Mouse (Mus musculus) hindbrain, embryonic 10.5 days (tissue): ENCODE measurements around the gene Gm3298. TPM values are rescaled to one million over a fixed set of nuclear protein-coding genes. Genes with fewer than 3 reads are reported as not detected.
"Not testable (repeated sequence)": the region's sequence is repeated elsewhere in the genome, so short reads cannot be mapped to it uniquely, and the experiment has no call there.

ENCODE experiments used
- DNase-seq: peaks from one replicate; pipeline ENCODE4 v3.0.0-alpha.2; 2017; ENCODE audit warnings: low spot score
- H3K27ac ChIP-seq: fragments of 300-500 bp; sonication (generic); 2 replicates; pipeline ENCODE4 v1.5.1; 2016; ENCODE audit warnings: mild to moderate bottlenecking, moderate library complexity
- H3K27me3 ChIP-seq: fragments of 300-500 bp; sonication (generic); 2 replicates; pipeline ENCODE4 v1.6.1; 2016; ENCODE audit warnings: mild to moderate bottlenecking; ENCODE audit not compliant: poor library complexity, insufficient read depth, severe bottlenecking
- H3K36me3 ChIP-seq: fragments of 300-500 bp; sonication (generic); 2 replicates; pipeline ENCODE4 v1.6.1; 2016; ENCODE audit warnings: mild to moderate bottlenecking, moderate library complexity
- H3K4me1 ChIP-seq: fragments of 300-500 bp; sonication (generic); replicated peaks from 2 replicates; pipeline ENCODE4 v1.6.1; 2016; ENCODE audit warnings: mild to moderate bottlenecking
- H3K4me3 ChIP-seq: fragments of 300-500 bp; sonication (generic); 2 replicates; pipeline ENCODE4 v1.5.1; 2016; ENCODE audit warnings: mild to moderate bottlenecking, moderate library complexity
- H3K9me3 ChIP-seq: fragments of 300-500 bp; sonication (generic); 2 replicates; pipeline ENCODE4 v1.6.1; 2016; ENCODE audit warnings: mild to moderate bottlenecking, moderate library complexity
- WGBS: fragments of 180-500 bp; shearing (Covaris S2); methylation state at CpG from one replicate; pipeline ENCODE4 v1.1.7; 2016; 5-methylcytosine and 5-hydroxymethylcytosine counted together
- polyA plus RNA-seq: library from polyadenylated mRNA; unstranded; fragments of >200 nt; fragmentation: Nextera tagmentation; extraction: Ambion mirVana; gene quantifications from 2 replicates; pipeline ENCODE4 v1.2.1, GENCODE M21; 2016

Gm3298 gene
- polyA plus RNA-seq = not detected in 2 replicates

DNA sequence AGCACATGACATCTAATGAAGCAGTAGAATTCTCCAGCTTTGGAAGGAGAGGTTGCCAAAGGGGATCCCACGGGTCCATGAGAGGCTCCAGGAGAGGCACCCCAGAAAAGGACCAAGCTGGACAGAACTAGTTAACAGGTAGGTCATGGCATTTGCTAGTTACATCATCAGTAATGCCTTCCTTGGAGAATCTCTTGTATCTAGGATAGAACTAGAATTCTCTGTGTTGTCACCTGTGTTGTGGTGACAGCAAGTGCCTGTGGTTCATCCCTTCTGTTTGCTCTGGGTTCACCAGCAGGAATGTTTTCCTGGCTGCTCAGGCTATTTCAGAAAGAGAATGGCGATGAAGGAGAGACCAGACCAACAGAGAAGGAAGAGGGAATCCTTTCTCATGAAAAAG is at the start of gene Gm3298:
Gene Gm3298, plus strand, starts transcription at position 301 of the 400 bp plus-strand sequence.
- H3K27ac ChIP-seq, DNase-seq, H3K36me3 ChIP-seq, H3K27me3 ChIP-seq, H3K4me1 ChIP-seq, H3K9me3 ChIP-seq, H3K4me3 ChIP-seq: not testable (repeated sequence)
- WGBS = 88% methylated on average over 1 of the region's 2 CpGs

GRCm38 (mm10) chr14:4983635-4984034 is 32.1 kb upstream of the Gm3298 start, which contains the start of gene Gm8297:
Gene Gm8297, plus strand, starts transcription at chr14:4983935.
- not testable (repeated sequence) for H3K36me3 ChIP-seq, H3K27ac ChIP-seq, H3K4me3 ChIP-seq, DNase-seq, H3K27me3 ChIP-seq, H3K4me1 ChIP-seq, H3K9me3 ChIP-seq

DNA sequence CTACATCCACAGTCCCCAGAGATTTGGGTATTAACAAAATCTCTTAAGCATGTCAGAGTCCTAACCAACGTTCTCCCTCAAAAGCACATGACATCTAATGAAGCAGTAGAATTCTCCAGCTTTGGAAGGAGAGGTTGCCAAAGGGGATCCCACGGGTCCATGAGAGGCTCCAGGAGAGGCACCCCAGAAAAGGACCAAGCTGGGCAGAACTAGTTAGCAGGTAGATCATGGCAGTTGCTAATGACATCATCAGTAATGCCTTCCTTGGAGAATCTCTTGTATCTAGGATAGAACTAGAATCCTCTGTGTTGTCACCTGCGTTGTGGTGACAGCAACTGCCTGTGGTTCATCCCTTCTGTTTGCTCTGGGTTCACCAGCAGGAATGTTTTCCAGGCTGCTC is 34.6 kb downstream of the Gm3298 start, which contains the start of gene 4930555G01Rik:
Gene 4930555G01Rik, plus strand, starts transcription at position 301 of the 400 bp plus-strand sequence.
- DNase-seq, H3K4me3 ChIP-seq, H3K9me3 ChIP-seq, H3K4me1 ChIP-seq, H3K27ac ChIP-seq, H3K36me3 ChIP-seq, H3K27me3 ChIP-seq: not testable (repeated sequence)
- no CpG with 5 or more reads among the region's 3 CpGs for WGBS

Other genes starting within 250 kb of the Gm3298 start
- gene Gm9602, start 239.6 kb upstream of the Gm3298 start, polyA plus RNA-seq = not detected in 2 replicates
- gene Gm3269, start 177.8 kb upstream of the Gm3298 start, polyA plus RNA-seq = not detected in 2 replicates
- gene Gm3264, start 160.3 kb upstream of the Gm3298 start, polyA plus RNA-seq = 0.24 and 0.60 TPM in 2 replicates
- not detected in 2 replicates for gene Gm3278, start 123.5 kb upstream of the Gm3298 start, polyA plus RNA-seq
- not detected in 2 replicates for gene Gm8297, start 32.0 kb upstream of the Gm3298 start, polyA plus RNA-seq
- gene 4930555G01Rik, start 34.7 kb downstream of the Gm3298 start, polyA plus RNA-seq = not detected in 2 replicates
- gene Gm8281, start 55.1 kb downstream of the Gm3298 start, polyA plus RNA-seq = 1.4 and 1.6 TPM in 2 replicates
- gene Gm8279, start 115.6 kb downstream of the Gm3298 start, polyA plus RNA-seq = not detected in 2 replicates
- not detected in 2 replicates for gene Gm3317, start 148.6 kb downstream of the Gm3298 start, polyA plus RNA-seq
- not detected in 2 replicates for gene Gm8271, start 169.9 kb downstream of the Gm3298 start, polyA plus RNA-seq
- 0.10 TPM in 1 of 2 replicates, not detected in the other for gene Gm3526, start 244.7 kb downstream of the Gm3298 start, polyA plus RNA-seq